8 mouse cellular contexts compared by ENCODE assay signal in the genomic region with DNA sequence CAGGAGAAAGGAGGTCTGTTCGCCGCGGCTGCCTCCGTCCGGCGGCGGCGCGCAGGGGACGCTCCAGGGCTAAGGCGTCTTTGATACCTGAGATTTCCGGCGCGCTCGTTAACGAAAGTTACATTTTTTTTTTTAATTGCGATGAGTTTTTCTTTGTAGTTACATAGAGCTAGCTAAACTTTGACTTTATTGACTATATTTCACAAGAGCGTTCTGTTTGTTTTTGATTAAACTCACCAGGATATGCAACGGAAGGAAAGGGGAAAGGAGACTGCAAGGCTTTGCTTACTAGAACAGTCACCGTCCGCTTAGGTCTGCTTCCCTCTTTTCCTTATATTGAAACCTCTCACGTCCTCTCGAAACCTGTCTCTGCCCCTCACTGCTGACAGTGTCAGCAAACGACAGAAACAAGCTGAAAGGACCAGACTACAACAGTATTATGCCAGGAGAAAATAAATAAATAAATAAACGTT. TPM values are rescaled to one million over a fixed set of nuclear protein-coding genes. Genes with fewer than 3 reads are reported as not detected.
DNase-seq lines count a peak whose midpoint lies in the region; ATAC-seq and TF ChIP-seq lines count a peak whose summit lies in the region.

Gene Adgrl2 (minus strand): TSS at position 25 of the 473 bp plus-strand sequence.

- peak within 1 kb of the TSS; percentile 76 for H3K4me3 ChIP-seq in layer of hippocampus, adult 2 months
- peak within 1 kb of the TSS; percentile 70 for H3K4me3 ChIP-seq in bone marrow macrophage, adult 2 months (ENCODE audit: insufficient read depth, low read length)
- H3K4me3 ChIP-seq in heart, embryonic 12.5 days: peak within 1 kb of the TSS; percentile 65
- peak within 1 kb of the TSS; percentile 74 for H3K4me3 ChIP-seq in midbrain, embryonic 15.5 days

- no peaks in the 10 kb centered on the region for H3K36me3 ChIP-seq in heart, embryonic 12.5 days
- no peaks in the 10 kb centered on the region for H3K36me3 ChIP-seq in midbrain, embryonic 15.5 days (replicated peaks)

- TF ChIP-seq CTCF in layer of hippocampus, adult 2 months (conservative IDR thresholded peaks at IDR 0.05): no peak
- TF ChIP-seq CTCF in bone marrow macrophage, adult 2 months (IDR thresholded peaks at IDR 0.05; ENCODE audit: low read depth, low read length): no peak

- H3K4me2 ChIP-seq in heart, embryonic 12.5 days: peak within 1 kb of the TSS; percentile 94
- H3K4me2 ChIP-seq in midbrain, embryonic 15.5 days: peak within 1 kb of the TSS; percentile 62

- peak within 1 kb of the TSS; percentile 94 for H3K9ac ChIP-seq in heart, embryonic 12.5 days
- H3K9ac ChIP-seq in midbrain, embryonic 15.5 days: peak within 1 kb of the TSS; percentile 88

- WGBS in heart, embryonic 12.5 days: under 1% methylated on average over 25 of the region's 25 CpGs
- 0% methylated on average over 25 of the region's 25 CpGs for WGBS in midbrain, embryonic 15.5 days

- DNase-seq in layer of hippocampus, adult 2 months (ENCODE audit: low spot score in 2 of 2): no peak
- no peak for DNase-seq in layer of hippocampus, adult 9-10 months (ENCODE audit: low spot score)
- DNase-seq in left cerebral cortex, postnatal 10 days (ENCODE audit: extremely low spot score in 1 of 2, low spot score in 2 of 2): no peak
- DNase-seq in MN1 (ENCODE audit: low spot score): no peak
- no peak for DNase-seq in urinary bladder, postnatal 36 days (ENCODE audit: low spot score in 2 of 2)

- H3K27ac ChIP-seq in layer of hippocampus, adult 2 months: peak within 1 kb of the TSS; percentile 91
- peak within 1 kb of the TSS; percentile 48 for H3K27ac ChIP-seq in bone marrow macrophage, adult 2 months (ENCODE audit: insufficient read depth, low read depth, low read length)
- H3K27ac ChIP-seq in heart, embryonic 12.5 days (ENCODE audit: poor library complexity, severe bottlenecking): peak within 1 kb of the TSS; percentile 97
- H3K27ac ChIP-seq in midbrain, embryonic 15.5 days: peak within 1 kb of the TSS; percentile 96

- no peaks in the 10 kb centered on the region for H3K9me3 ChIP-seq in heart, embryonic 12.5 days (replicated peaks)
- no peaks in the 10 kb centered on the region for H3K9me3 ChIP-seq in midbrain, embryonic 15.5 days

- intact Hi-C loops in left cerebral cortex, postnatal 10 days (cut with DNase I): no loop called here

- no peak for TF ChIP-seq POLR2A in bone marrow macrophage, adult 2 months (IDR thresholded peaks at IDR 0.05; ENCODE audit: borderline replicate concordance, low read depth, low read length)

- no peaks in the 10 kb centered on the region for H3K27me3 ChIP-seq in heart, embryonic 12.5 days (replicated peaks)
- H3K27me3 ChIP-seq in midbrain, embryonic 15.5 days (replicated peaks): no peaks in the 10 kb centered on the region

- ATAC-seq in heart, embryonic 12.5 days (ENCODE audit: insufficient number of reproducible peaks, low FRiP score): 0 out of 2 replicates have a peak, but pooled peaks have one; percentile 12
- peak; percentile 0; the same call in 1 of the 2 replicates for ATAC-seq in midbrain, embryonic 15.5 days (replicated peaks)

- H3K4me1 ChIP-seq in bone marrow macrophage, adult 2 months (ENCODE audit: control insufficient read depth, insufficient read depth, low read length): peaks cover 9% of the 10 kb centered on the region
- H3K4me1 ChIP-seq in heart, embryonic 12.5 days (replicated peaks): peaks cover 10% of the 10 kb centered on the region
- H3K4me1 ChIP-seq in midbrain, embryonic 15.5 days: peaks cover 12% of the 10 kb centered on the region

RNA-seq across cellular contexts. Expression of gene Adgrl2, which starts in this region (rescaled TPM):
- total RNA-seq in layer of hippocampus, adult 2 months (2021): 10 to 100 TPM; 56.6 to 58.7 TPM
- polyA plus RNA-seq in bone marrow macrophage, adult 2 months (2012; ENCODE audit: insufficient read depth, insufficient read length, missing spikeins): 42.2 and 45.1 TPM in 2 replicates
- polyA plus RNA-seq in heart, embryonic 12.5 days (2016; fragmentation: Nextera tagmentation; extraction: Ambion mirVana): 48.1 and 52.2 TPM in 2 replicates
- 100 to 1,000 TPM; 163 to 173 TPM for total RNA-seq in left cerebral cortex, postnatal 10 days (2021)
- polyA plus RNA-seq in midbrain, embryonic 15.5 days (2015; fragmentation: Nextera tagmentation; extraction: Ambion mirVana): 120 and 140 TPM in 2 replicates
